Mouse (Mus musculus): ENCODE data around the gene Snx14.

The Snx14 gene

DNA sequence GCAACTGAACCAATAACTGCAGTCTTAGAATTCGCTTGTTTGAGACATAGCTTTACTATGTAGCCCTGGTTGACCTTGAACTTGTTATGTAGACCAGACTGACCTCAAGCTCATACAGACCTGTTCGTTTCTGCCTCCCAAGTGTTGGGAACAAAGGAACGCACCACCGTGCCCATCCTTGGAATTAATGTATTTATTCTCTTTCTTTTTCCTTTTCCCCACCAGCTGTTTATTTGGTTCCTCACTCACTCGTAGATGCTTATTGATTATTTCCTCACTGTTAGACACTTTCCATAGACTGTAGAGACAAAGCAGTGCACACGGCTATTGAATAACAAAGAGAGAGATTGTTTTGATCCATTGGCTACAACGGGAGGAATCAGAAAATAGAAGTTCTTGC, 96.5 kb downstream of the Snx14 start:
- DNase-seq = no peak

DNA sequence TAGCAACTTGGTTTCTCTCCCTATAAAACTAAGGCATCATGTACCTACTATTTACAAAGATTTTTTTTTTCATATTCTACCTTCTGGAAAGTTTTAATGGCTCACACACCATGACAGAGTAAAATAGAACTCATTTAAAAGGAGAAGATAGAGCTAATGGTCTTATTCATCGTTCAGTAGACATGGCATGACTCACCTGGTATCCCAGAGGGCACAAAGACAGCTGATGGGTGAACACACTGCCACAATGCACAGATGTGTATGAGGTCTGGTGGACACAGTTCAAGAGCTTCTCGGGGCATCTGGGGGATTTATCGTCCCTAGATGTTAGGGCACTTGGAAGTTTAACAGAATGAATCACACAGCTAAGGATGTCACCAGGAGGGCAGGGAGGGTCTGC, 97.9 kb downstream of the Snx14 start:
- DNase-seq = no peak

DNA sequence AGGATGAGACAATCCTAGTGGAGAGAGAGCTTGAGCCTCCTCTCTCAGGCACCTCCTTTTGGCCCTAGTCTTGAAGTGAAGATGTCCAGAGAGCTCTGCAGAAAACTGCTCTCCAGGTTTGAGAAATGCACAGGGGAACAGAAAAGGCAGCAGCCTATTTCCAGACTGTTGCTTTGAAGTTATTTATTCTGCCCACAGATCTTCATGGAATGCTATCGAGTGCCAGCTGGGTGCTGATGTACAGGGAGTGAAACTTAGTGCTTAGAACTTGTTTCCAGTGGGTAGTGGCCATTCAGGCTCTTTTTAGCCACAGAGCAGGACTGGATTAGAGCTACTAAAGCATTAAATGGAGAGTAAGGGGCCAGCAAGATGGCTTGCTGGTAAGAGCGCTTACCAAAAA, 102.9 kb downstream of the Snx14 start:
- DNase-seq = no peak

DNA sequence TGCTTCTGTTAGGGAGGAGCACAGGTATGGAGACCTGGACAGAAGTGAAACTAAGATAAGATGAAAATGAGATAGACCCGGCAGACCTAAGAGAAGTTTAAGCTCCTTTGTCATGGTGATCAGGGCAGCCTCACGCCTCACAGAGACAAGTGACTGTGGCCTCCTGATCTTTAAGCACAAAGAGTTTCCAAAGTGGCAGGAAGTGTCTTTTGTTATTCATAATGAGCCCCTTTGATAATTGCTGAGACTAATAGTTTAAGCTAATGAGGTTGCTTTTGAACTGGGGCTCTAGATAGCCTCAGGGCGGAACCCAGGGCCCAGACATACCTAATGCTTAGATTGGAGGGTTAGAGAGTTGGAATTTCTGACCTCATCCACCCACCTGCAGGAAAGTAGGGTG, 106.3 kb downstream of the Snx14 start:
- DNase-seq = no peak

DNA sequence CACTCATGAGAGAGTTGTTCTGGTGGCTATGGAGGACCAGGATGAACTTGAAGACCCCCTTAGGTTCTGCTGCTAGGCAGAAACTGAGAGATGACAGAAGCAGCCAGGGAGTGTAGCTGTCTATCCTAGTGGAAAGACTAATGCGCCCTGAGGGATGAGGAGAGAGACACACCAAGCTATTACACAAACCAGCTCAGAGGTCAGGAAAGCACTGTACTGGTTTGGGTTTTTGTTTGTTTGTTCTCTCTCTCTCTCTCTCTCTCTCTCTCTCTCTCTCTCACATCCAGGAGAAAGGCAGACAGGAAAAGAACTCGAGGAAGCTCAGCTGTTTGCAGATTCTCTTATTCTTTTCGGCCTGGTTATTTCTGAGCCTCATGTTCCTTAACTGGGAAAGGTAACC, 108.4 kb downstream of the Snx14 start:
- DNase-seq = no peak

DNA sequence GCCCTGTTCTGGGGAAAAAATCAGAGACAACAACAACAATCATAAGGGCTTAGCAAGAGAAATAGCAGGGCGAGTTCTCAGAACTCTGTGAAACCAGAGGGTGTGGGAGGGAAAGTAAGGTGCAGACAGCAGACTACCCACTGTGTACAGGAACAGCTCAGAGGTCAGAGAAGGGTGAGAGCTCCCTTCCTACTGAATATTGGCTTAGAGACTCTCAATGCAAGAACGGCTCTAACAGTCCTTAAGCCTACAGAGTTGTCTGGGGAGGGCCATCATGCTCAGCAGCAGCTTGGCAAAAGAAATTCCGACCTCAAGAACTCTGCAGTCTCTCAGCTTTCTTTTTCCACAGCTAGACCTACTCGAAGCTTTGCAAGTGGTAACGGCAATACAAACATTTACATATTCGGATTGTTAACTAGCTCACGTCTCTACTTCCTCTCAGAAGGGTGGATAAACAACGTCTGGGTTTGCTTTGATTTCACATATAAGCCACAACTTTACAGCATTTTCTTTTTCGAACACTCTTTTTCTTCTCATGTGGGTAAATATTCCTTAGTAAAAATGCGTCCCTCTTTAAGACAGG, 109.5 kb downstream of the Snx14 start:
- no peak for DNase-seq

DNA sequence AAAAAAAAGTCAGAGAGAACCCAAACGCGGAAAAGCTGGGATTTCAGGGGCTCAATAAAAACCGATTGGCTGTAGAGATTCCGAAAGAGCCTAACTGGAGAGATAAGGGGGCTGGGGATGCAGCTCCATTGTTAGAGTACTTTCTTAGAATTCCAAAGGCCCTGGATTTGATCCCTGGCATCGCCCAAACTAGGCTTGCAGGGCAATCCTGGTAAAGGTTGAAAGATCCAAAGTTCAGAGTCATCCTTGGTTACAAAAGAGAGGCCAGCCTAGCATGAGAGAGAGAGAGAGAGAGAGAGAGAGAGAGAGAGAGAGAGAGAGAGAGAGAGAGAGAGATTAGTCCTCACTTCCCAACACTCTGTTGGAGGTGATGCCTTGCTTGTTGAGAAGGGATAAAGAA, 110.1 kb downstream of the Snx14 start:
- DNase-seq = no peak

DNA sequence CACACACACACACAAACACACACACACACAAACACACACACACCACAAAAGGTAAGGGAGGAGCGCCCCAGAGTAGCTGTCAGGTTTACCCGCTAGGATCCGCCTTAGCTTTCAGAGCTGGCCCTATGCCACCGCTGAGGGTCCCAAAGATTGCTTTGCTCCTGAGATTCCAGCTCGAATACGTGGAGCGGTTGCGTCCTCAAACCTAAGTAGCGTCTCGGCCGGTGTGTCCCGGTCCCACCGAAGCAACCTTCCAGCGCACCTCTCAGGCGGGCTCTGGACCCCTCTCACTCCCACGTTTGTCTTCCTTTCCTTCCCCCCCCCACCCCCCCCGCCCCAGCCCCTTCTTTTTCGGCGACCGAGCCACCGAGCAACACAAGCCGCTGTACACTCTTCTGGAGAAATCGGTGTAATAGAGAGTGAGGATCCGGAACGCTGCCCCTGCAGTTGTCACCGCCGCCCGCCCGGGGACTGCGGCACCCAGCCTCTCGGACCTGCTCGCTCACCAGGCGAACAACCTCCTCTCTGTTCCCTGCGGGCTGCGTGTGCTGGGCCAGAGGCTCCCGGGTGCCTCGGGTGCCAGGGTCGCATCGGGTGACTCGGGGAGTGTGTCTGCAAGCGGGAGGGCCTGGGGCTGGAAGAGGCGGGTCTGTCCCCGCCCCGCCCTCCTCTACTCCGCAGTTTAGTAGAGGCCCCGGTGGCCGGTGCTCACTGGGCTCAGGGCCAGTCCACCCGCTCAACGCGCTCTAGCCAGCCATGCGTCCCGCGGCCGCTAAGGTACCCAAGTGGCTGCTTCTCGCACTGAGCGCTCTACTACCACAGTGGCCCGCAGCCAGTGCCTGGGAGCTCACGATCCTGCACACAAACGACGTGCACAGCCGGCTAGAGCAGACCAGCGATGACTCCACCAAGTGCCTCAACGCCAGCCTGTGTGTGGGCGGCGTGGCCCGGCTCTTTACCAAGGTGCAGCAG, 111.5 kb downstream of the Snx14 start, which contains the start of gene Nt5e:
Nt5e (plus strand) TSS at position 268 of the 972 bp plus-strand sequence.
- peak; percentile 25 to 28 for DNase-seq

Data from B cell, adult 2 months (primary cell).